Mouse (Mus musculus): Measurements from ENCODE around the gene Usp40. TPM values are rescaled to one million over a fixed set of nuclear protein-coding genes. Genes with fewer than 3 reads are reported as not detected.

The Usp40 gene
- polyA plus RNA-seq, 1 experiment from 2014 or later = 16.3 TPM

DNA sequence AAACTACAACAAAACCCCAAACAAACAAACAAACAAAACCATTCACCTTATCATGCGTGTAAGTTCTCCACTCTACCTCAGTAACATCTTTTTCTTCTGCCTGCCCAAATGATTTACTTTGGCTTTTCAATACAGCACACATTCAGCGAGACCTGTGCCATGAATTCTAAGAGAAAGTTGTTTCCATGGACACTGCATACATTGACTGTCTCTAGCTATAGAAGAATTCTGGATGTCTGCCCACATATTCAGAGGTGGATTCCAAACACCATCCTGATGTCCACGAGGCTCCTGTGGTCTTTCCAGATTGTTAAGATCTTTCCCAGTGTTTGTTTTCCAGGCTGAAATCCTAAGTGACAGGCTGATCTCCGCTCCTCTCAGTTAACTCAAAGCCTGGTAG, 26.1 kb downstream of the Usp40 start:
- no peak overlapping the region for H3K4me2 ChIP-seq (replicated peaks; ENCODE audit: low read depth, low read length)
- no peak overlapping the region for H3K4me3 ChIP-seq (ENCODE audit: low read depth, low read length)
- no peak overlapping the region for H3K27ac ChIP-seq (ENCODE audit: low read length)
- no peak overlapping the region for H3K9ac ChIP-seq (replicated peaks; ENCODE audit: low read depth)
- no peak for ATAC-seq
- WGBS = 69% methylated on average over 4 of the region's 4 CpGs
- no peaks in the 10 kb centered on the region for H3K9me3 ChIP-seq (ENCODE audit: low read length)
- DNase-seq (ENCODE audit: low spot score) = no peak
- no peaks in the 10 kb centered on the region for H3K4me1 ChIP-seq (ENCODE audit: insufficient read depth, low read depth, low read length)
- no peaks in the 10 kb centered on the region for H3K27me3 ChIP-seq (replicated peaks; ENCODE audit: insufficient read depth, low read length)
- H3K36me3 ChIP-seq (ENCODE audit: insufficient read depth, low read length) = peaks cover 40% of the 10 kb centered on the region
- TF ChIP-seq CTCF (IDR thresholded peaks at IDR 0.05) (no peak), EP300 (IDR thresholded peaks at IDR 0.05) (no peak)

DNA sequence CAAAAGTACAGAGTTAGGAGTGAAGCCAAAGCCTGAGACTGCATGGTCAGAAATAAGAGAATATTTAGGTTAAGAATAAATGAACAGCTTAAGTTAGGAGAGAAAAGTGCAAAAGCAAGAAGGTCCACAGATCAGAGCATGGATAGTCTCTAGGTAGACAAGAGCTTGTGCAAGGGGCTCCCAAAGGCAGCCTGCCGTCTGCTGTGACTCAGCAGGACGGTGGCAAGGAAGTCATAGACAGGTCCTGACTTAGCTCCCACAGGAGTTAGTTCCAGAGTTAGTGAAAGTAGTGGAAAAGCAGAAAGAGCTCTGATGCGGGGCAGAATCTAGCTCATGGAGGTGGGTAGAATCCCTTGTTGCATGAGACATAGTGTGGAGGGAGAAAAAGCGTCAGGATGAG, 38.0 kb downstream of the Usp40 start:
- Histone ChIP-seq H3K9ac (replicated peaks; ENCODE audit: low read depth) (no peak overlapping the region), H3K9me3 (ENCODE audit: low read length) (no peaks in the 10 kb centered on the region), H3K4me1 (ENCODE audit: insufficient read depth, low read depth, low read length) (no peaks in the 10 kb centered on the region), H3K4me3 (ENCODE audit: low read depth, low read length) (no peak overlapping the region), H3K36me3 (ENCODE audit: insufficient read depth, low read length) (peaks cover 20% of the 10 kb centered on the region; the same call in 1 of the 2 replicates), H3K4me2 (replicated peaks; ENCODE audit: low read depth, low read length) (no peak overlapping the region), H3K27ac (ENCODE audit: low read length) (no peak overlapping the region), H3K27me3 (replicated peaks; ENCODE audit: insufficient read depth, low read length) (no peaks in the 10 kb centered on the region)
- TF ChIP-seq CTCF (IDR thresholded peaks at IDR 0.05) (no peak), EP300 (IDR thresholded peaks at IDR 0.05) (no peak)
- DNase-seq (ENCODE audit: low spot score) = no peak
- ATAC-seq = no peak
- WGBS = 76% methylated on average over 4 of the region's 4 CpGs

DNA sequence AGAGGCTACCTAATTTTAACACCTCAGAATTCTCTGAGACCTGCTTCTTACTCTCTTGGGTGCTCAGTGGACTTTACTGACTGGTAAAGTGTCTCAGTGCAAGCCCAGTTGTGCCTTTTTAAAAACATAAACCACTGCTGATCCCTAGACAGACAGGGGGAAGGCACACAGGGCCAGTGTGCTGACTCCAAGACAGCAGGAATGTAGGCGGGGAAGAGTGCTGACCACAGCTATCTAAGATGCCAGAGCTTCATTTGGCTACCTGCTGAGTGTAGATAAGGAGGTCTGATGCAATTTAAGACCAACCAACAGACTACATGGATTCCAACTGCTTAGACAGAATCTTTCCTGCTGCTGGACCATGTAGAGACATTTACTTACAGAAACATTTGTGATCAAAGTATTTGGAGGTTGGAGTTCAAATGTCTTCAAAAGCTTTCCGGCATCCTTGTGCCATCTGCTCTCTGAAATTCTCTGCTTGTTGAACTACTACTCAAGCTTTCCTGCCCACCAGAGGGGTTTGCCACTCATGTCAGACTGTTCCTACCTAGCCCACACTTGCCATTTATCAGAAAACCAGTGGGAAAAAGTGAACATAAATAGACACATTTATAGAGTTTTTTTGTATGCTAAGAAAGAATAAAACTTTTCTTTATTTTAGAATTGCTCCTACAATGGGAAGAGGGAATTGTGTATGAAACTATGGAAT, 46.7 kb downstream of the Usp40 start:
- no peak overlapping the region for H3K9ac ChIP-seq (replicated peaks; ENCODE audit: low read depth)
- ATAC-seq (peak; percentile 47; the same call in 1 of the 2 replicates), DNase-seq (ENCODE audit: low spot score) (no peak)
- no peaks in the 10 kb centered on the region for H3K9me3 ChIP-seq (ENCODE audit: low read length)
- no peak overlapping the region for H3K27ac ChIP-seq (ENCODE audit: low read length)
- no peaks in the 10 kb centered on the region for H3K4me1 ChIP-seq (ENCODE audit: insufficient read depth, low read depth, low read length)
- 71% methylated on average over 2 of the region's 2 CpGs for WGBS
- TF ChIP-seq EP300 (IDR thresholded peaks at IDR 0.05) = no peak
- no peak for TF ChIP-seq CTCF (IDR thresholded peaks at IDR 0.05)
- H3K4me3 ChIP-seq (ENCODE audit: low read depth, low read length) = no peak overlapping the region
- no peaks in the 10 kb centered on the region for H3K27me3 ChIP-seq (replicated peaks; ENCODE audit: insufficient read depth, low read length)
- H3K4me2 ChIP-seq (replicated peaks; ENCODE audit: low read depth, low read length) = no peak overlapping the region
- peaks cover 12% of the 10 kb centered on the region; the same call in 1 of the 2 replicates for H3K36me3 ChIP-seq (ENCODE audit: insufficient read depth, low read length)

DNA sequence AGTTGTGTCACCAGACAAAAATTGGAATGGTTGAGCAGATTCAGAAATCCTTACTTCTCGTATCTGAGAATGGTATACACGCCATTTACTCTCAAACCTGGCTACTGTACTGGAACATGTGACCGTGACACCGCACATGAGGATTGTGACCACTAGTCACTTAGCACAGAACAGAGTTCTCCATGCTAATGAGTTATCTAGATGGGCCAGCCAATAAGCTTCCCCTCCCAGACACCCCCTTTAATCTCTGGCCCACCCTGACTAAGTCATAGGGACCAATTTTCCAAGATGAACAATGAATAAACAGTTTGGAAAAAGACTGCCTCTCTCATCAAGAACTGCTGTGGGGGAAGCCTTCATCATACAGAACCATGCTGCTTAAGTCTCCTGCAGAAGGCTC, 47.6 kb downstream of the Usp40 start:
- no peak for TF ChIP-seq EP300 (IDR thresholded peaks at IDR 0.05)
- no peak for TF ChIP-seq CTCF (IDR thresholded peaks at IDR 0.05)
- H3K4me2 ChIP-seq (replicated peaks; ENCODE audit: low read depth, low read length) = no peak overlapping the region
- WGBS = 92% methylated on average over 4 of the region's 4 CpGs
- H3K4me3 ChIP-seq (ENCODE audit: low read depth, low read length) = no peak overlapping the region
- no peak overlapping the region for H3K9ac ChIP-seq (replicated peaks; ENCODE audit: low read depth)
- H3K27me3 ChIP-seq (replicated peaks; ENCODE audit: insufficient read depth, low read length) = no peaks in the 10 kb centered on the region
- H3K36me3 ChIP-seq (ENCODE audit: insufficient read depth, low read length) = peaks cover 19% of the 10 kb centered on the region
- DNase-seq (ENCODE audit: low spot score) (no peak), ATAC-seq (no peak)
- no peaks in the 10 kb centered on the region for H3K9me3 ChIP-seq (ENCODE audit: low read length)
- H3K27ac ChIP-seq (ENCODE audit: low read length) = no peak overlapping the region
- H3K4me1 ChIP-seq (ENCODE audit: insufficient read depth, low read depth, low read length) = no peaks in the 10 kb centered on the region

DNA sequence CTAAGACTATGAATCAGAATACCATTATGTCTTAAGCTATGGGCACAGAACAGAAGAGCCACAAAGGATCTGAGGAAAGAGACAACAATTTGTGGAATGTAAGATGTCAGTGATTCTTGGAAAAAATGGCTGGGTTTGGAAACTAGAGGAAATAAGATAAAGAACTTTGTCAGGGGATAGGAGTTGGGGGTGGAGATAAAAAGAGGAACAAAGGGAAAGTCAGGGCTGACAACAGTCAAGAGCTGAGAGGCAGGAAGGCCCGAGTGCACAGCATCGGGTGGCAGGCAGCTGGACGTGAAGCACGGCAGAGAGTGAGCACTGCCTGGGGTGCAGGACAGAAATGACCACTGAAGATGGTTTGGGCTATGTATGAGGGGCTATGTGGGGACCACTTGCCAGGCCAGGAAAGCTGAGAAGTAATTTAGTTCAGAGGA, 48.3 kb downstream of the Usp40 start:
- Histone ChIP-seq H3K9ac (replicated peaks; ENCODE audit: low read depth) (no peak overlapping the region), H3K27ac (ENCODE audit: low read length) (no peak overlapping the region)
- WGBS = 20% methylated on average over 4 of the region's 4 CpGs

DNA sequence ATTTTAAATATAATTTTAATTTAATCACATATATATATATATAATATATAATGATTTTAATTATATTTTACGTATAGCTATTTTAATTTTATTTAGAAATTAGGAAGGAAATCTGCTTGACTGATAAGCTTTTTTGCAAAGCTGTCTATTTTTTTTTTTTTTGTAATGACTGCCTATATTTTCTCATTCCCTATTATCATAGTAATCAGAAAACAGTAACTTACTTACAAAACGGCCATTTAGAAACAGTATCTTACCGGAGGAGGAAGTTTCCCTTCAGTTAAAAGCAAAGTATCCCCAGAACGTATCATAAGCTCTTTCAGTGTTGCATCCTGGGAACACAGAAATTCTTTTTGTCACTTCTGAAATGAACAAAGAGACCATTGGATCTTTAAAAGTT, 48.8 kb downstream of the Usp40 start:
- no peaks in the 10 kb centered on the region for H3K27me3 ChIP-seq (replicated peaks; ENCODE audit: insufficient read depth, low read length)
- no peak for DNase-seq (ENCODE audit: low spot score)
- no peak overlapping the region for H3K4me3 ChIP-seq (ENCODE audit: low read depth, low read length)
- no peaks in the 10 kb centered on the region for H3K9me3 ChIP-seq (ENCODE audit: low read length)
- no peaks in the 10 kb centered on the region for H3K4me1 ChIP-seq (ENCODE audit: insufficient read depth, low read depth, low read length)
- H3K27ac ChIP-seq (ENCODE audit: low read length) = no peak overlapping the region
- no peak for TF ChIP-seq EP300 (IDR thresholded peaks at IDR 0.05)
- no peak for TF ChIP-seq CTCF (IDR thresholded peaks at IDR 0.05)
- no peak for ATAC-seq
- 82% methylated on average over 4 of the region's 4 CpGs for WGBS
- H3K4me2 ChIP-seq (replicated peaks; ENCODE audit: low read depth, low read length) = no peak overlapping the region
- peaks cover 24% of the 10 kb centered on the region for H3K36me3 ChIP-seq (ENCODE audit: insufficient read depth, low read length)
- no peak overlapping the region for H3K9ac ChIP-seq (replicated peaks; ENCODE audit: low read depth)

More for the DNA sequence above, 48.3 kb downstream of the Usp40 start:
- H3K27me3 ChIP-seq (replicated peaks; ENCODE audit: insufficient read depth, low read length) = no peaks in the 10 kb centered on the region
- H3K4me1 ChIP-seq (ENCODE audit: insufficient read depth, low read depth, low read length) = no peaks in the 10 kb centered on the region
- TF ChIP-seq CTCF (IDR thresholded peaks at IDR 0.05) (no peak), EP300 (IDR thresholded peaks at IDR 0.05) (no peak)
- H3K4me3 ChIP-seq (ENCODE audit: low read depth, low read length) = no peak overlapping the region
- H3K4me2 ChIP-seq (replicated peaks; ENCODE audit: low read depth, low read length) = no peak overlapping the region
- ATAC-seq (no peak), DNase-seq (ENCODE audit: low spot score) (peak; percentile 11)
- H3K36me3 ChIP-seq (ENCODE audit: insufficient read depth, low read length) = peaks cover 24% of the 10 kb centered on the region
- H3K9me3 ChIP-seq (ENCODE audit: low read length) = no peaks in the 10 kb centered on the region

Data from lung, postnatal 0 days (tissue).